Mouse (Mus musculus) left cerebral cortex, adult 9 months (tissue): ENCODE results near the gene 2310057J18Rik.
"Not testable (repeated sequence)": the region's sequence is repeated elsewhere in the genome, so short reads cannot be mapped to it uniquely, and the experiment has no call there.

Experiments
- DNase-seq, 2 experiments: peaks; one replicate each; pipeline ENCODE4 v3.0.0; 2022; ENCODE audit warnings: low spot score in 2 of 2

2310057J18Rik gene

DNA sequence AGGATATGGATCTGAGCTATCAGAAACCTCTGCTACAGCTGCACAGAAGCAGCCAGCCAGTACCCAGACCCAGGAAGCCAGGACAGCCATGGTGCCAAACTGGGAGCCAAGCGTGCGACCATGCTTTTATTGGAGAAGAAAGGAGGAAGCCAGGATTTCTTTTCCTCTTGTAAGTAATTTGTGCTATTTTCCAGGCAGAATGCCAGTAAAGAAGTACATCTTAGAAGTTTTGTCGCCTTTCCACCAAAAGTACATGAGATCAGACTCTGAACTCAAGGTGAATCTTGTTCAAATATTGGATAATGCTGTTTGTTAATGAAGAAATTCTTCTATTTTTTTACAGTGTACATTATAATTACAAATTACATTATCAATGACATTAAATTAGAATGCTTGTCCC is at the start of gene 2310057J18Rik:
TSS of gene 2310057J18Rik (minus strand) at position 101 of the 400 bp plus-strand sequence.
- DNase-seq, result no peak

- DNase-seq, result not testable (repeated sequence)
Measured at GRCm38 (mm10) chr10:29029960-29030359, 43.9 kb upstream of the 2310057J18Rik start.

- DNase-seq, result no peak
Measured at GRCm38 (mm10) chr10:29019496-29020270, 33.6 kb upstream of the 2310057J18Rik start.

DNA sequence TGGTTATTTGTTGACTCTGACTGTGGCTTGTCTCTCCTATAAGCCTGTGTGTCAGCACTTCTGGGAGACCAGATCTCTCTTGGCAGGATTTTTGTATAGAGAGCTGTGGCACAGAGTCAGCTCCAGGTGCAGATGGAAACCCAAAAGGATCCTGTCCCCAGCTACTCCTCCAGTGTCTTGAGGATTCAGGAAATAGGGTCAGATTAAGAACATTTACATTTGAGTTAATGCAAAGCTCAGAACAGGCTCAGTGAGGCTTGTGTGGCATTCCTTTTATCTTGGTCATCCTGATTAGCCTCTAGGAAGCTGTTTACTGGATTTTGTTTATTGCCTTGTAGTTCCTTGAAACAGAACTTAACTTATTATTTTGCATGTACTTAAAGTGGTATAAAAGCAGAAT is 11.7 kb upstream of the 2310057J18Rik start:
- no peak for DNase-seq

DNA sequence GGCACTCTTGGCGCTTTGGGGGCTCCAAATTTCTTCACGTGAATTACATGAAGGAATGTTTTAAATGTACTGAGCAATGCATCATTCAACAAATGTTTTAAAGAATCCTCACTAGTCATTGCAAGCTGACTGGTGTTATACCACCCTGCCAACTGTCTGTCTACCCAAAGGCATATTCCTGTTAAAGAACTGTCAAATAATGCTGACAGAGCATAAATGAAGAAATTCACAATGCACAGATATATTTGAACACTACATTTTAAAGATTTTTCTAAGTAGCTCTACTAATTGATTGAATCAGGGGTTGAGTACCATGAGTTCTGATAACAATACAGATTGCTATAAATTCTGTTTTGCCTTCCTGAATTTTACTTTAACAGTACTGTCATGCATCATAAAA is 2.9 kb upstream of the 2310057J18Rik start:
- DNase-seq, result no peak

DNA sequence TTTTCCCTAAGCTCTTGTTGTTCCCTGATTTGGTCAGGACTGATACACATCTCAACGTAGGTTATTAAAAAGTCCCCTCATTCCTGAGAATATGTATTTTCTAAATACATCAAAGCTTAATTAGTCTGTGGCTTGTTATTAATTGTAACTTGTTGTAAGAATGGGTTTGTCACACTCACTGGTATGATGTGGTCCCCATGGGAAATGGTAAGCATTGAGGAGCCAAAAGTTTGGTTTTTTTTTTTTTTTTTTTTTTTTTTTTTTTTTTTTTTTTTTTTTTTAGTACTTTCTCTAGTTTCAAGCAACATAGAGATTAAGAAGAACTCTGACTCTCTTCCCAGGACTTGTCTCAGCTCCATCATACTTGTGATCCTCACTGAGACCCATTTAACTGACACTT is 17.9 kb downstream of the 2310057J18Rik start:
- DNase-seq, result no peak

GRCm38 (mm10) chr10:28955138-28955537 is 31.0 kb downstream of the 2310057J18Rik start:
- DNase-seq, result peak; percentile 15 to 75

GRCm38 (mm10) chr10:28954515-28954914 is 31.6 kb downstream of the 2310057J18Rik start:
- peak in 1 of 2 experiments; percentile 2 for DNase-seq
